Mouse (Mus musculus): Measurements from ENCODE around the gene Psmb10. TPM values are rescaled to one million over a fixed set of nuclear protein-coding genes. Genes with fewer than 3 reads are reported as not detected.
"Not testable (repeated sequence)": the region's sequence is repeated elsewhere in the genome, so short reads cannot be mapped to it uniquely, and the experiment has no call there.

Gene Psmb10
- 82.8 and 98.7 TPM in 2 replicates for polyA plus RNA-seq (2012; rRNA removed)

GRCm38 (mm10) chr8:105938306-105938669, at the start of gene Psmb10:
Psmb10 (minus strand) TSS chr8:105938444.
- DNase-seq (ENCODE audit: low spot score) = no peak

DNA sequence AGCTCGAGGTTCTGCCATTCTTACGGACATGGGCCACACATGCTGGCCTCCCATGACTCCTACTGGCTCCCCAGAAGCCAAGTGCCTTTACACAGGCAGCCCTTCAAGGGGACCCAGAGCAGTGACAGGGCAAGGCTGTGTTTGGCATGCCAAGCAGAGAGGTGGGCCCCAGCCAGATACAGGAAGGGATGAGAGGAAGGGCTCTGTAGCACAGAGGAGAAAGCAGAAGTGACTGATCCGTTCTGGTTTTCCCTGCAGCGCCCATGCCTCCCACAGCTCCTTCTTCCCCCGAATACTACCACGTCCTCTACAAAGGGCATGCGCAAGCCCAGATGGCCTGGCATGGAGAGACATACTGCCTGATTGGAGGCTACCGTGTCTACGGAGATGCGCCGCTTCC, 45.2 kb upstream of the Psmb10 start:
- DNase-seq (ENCODE audit: low spot score) = not testable (repeated sequence)

DNA sequence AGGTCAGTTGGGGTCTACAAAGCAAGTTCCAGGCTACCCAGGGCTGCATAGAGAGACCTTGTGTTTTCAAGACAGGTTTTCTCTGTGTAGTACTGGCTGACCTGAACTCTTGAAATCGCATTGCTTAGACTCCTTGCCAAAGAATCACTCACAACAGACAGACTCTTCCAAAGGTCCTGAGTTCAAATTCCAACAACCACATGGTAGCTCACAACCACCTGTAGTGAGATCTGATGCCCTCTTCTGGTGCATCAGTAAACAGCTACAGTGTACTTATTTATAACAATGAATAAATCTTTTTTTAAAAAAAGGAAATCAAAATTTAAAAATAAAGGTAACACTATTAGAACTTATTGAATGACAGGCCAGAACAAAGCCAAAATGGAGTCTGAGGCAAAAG, 42.9 kb upstream of the Psmb10 start:
- no peak for DNase-seq (ENCODE audit: low spot score)

DNA sequence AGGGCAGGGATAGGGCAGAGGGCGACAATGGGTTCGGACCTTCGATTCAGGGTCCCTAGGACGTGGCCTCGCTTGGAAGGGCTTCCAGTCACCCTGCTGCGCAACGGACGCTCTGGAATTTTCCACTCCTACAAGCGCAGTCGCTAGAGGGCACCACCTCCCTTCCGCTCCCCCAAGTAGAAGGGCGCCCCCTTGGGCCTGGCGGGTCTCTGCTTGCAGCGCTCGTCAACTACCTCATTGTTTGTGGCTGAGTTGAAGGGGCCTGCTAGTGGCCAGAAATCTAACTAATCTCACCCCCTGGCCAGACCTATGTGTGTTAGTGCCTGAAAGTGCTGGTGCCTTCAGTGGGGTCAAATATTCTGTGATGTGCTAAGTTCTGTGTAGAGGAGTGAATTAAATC, 41.1 kb upstream of the Psmb10 start, which contains the start of gene Dpep3:
Gene Dpep3, minus strand, starts transcription at position 105 of the 400 bp plus-strand sequence.
- no peak for DNase-seq (ENCODE audit: low spot score)

DNA sequence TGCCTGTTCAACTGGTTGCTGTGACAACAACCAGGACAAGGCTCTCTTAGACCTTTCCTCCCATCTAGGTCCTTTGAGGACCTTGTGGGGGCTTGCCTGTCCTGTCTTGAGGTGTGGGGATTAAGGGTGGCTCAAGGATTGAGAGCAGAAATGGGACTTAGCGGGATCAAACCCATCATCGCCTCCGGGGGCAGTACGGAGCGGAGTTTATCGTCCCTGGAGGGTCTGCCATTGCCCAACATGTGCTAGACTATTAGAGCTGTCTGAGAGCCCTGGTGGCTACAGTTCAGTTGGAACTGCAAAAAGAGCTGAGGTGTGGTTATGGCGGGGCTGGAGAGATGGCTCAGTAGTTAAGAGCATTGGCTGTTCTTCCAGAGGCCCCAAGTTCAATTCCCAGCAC, 37.1 kb upstream of the Psmb10 start:
- DNase-seq (ENCODE audit: low spot score) = no peak

DNA sequence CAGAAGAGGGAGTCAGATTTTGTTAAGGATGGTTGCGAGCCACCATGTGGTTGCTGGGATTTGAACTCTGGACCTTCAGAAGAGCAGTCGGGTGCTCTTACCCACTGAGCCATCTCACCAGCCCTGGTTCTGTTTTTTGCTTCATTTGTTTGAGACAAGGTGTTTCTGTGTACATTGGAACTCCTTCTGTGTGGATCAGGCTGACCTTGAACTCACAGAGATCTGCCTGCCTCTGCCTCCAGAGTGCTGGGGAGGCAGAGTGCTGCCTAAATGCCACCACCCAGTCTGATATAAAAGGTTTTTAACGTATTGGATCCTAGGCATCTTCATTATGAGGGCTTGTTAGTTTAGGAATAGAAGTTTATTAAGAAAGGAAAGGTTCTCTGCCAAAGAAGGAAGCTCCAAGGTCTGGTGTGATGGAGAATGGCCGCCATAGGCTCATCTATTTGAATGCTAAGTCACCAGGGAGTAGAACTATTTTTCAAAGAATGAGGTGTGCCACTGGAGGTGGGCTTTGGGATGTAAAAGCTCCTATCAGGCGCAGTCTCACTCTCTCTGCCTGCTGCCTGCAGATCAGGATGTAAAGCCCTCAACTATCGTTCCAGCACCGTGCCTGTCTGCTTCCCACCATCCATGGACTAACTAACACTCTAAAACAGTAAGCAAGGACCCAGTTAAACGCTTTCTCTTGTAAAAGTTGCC, 32.9 kb upstream of the Psmb10 start:
- DNase-seq (ENCODE audit: low spot score) = no peak

- DNase-seq (ENCODE audit: low spot score) = no peak
Observed at GRCm38 (mm10) chr8:105969367-105969766, 31.1 kb upstream of the Psmb10 start.

GRCm38 (mm10) chr8:105966692-105967311, 28.6 kb upstream of the Psmb10 start:
- DNase-seq (ENCODE audit: low spot score) = no peak

DNA sequence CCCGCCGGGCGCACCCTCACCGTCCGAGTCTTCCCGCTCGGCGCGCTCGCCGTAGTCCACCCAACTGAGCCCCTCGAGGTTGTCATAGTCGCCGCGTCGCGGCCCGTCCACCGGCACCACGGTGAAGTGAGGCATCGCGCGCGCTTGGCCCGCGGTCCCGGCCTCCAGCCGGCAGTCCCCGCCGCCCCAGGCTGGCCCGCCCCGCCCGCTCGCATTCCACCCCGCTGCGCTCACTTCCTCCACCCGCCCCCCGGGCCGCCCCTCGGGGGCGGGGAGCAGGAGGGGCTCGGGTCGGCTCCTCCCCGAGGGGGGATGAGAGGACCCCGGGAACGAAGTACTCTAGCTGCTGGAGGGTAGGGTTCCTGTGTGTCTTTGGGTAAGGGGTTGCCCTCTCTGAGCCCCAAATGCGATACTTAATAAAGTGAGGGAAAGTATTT, 27.7 kb upstream of the Psmb10 start, which contains the start of gene Slc12a4:
Gene Slc12a4, minus strand, starts transcription at position 193 of the 437 bp plus-strand sequence.
- peak; percentile 71 for DNase-seq (ENCODE audit: low spot score)

- DNase-seq (ENCODE audit: low spot score) = no peak
Observed at GRCm38 (mm10) chr8:105965266-105965904, 27.1 kb upstream of the Psmb10 start.

- no peak for DNase-seq (ENCODE audit: low spot score)
Observed at GRCm38 (mm10) chr8:105964506-105965265, 26.4 kb upstream of the Psmb10 start.

- DNase-seq (ENCODE audit: low spot score) = no peak
Observed at GRCm38 (mm10) chr8:105961536-105961935, 23.3 kb upstream of the Psmb10 start.

GRCm38 (mm10) chr8:105961101-105961500, 22.9 kb upstream of the Psmb10 start:
- DNase-seq (ENCODE audit: low spot score) = no peak

- peak; percentile 83 for DNase-seq (ENCODE audit: low spot score)
Observed at GRCm38 (mm10) chr8:105959350-105959749, 21.1 kb upstream of the Psmb10 start.

DNA sequence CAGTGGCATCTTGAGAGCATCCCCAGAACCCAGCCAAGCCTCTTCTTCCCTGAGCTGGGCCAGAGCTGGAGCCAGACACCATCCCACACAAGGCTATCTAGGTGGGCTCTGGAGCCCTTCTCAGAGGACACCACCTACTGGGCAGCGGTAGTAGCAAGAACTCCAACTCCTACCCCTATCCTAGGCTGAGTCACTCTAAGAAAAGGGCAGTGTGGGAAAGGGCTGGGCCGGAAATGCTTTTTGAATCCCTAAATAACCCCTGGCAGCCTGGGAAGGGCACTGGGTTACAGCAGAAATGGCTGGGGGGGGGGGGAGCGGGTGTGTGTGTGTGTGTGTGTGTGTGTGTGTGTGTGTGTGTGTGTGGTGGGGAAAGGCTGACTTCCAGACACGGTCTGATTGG, 19.6 kb upstream of the Psmb10 start:
- DNase-seq (ENCODE audit: low spot score) = no peak

DNA sequence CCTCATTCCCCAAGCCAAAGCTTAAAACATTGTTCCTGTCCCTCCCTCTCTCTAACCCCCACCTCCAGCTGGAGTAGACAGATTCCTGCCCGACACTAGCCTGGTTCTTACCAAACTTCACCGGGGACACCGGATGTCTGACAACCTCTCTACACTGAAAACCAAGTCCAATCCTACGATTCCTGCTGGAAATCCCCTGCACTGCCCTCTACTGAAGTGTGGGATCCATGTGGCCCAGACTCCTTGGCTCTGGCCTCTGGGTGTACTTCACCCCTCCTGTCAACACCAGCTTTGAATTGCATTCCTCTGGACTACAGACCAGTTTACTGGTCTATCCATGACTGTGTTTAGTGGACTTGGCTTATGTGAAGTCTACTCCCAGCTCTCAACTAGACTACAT, 18.3 kb upstream of the Psmb10 start:
- DNase-seq (ENCODE audit: low spot score) = no peak

- no peak for DNase-seq (ENCODE audit: low spot score)
Observed at GRCm38 (mm10) chr8:105951057-105951659, 12.9 kb upstream of the Psmb10 start.

GRCm38 (mm10) chr8:105949350-105949749, 11.1 kb upstream of the Psmb10 start:
- DNase-seq (ENCODE audit: low spot score) = no peak

DNA sequence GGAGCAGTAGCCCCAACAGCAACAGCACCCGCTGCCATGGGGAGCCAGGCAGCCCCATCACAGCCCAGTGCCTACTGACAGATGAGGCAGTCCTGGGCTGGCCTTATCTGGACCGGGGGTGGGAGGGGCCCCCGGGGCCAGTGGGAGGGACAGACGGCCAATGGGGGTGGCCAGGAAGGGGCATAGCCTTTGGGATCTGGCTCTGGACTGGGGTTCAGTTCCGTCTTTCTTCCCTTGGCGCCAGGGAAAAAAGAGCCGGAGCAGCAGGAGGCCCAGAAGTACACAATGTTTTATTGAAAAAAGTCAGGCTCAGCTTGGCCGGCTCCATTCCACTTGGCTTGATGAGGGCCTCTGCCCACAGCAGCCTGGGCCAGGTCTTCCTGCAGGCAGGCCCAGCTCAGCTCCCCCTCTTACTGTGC, 5.1 kb upstream of the Psmb10 start, which contains the start of gene Lcat:
Gene Lcat, minus strand, starts transcription at position 62 of the 419 bp plus-strand sequence.
- no peak for DNase-seq (ENCODE audit: low spot score)

GRCm38 (mm10) chr8:105942542-105942941, 4.3 kb upstream of the Psmb10 start:
- DNase-seq (ENCODE audit: low spot score) = no peak

GRCm38 (mm10) chr8:105942026-105942425, 3.8 kb upstream of the Psmb10 start:
- DNase-seq (ENCODE audit: low spot score) = no peak

Data from urinary bladder, adult 2 months (tissue).